Mouse (Mus musculus) lung, adult 2 months (tissue): ENCODE measurements at regions not wholly inside any gene's neighbourhood (a gene's known extent, or its start where the extent isn't known, plus 50 kb on each side); places are given as distances from the start of the nearest gene placed in this dataset.

ENCODE experiments used
- CTCF ChIP-seq: fragments of 200-500 bp; IDR thresholded peaks from 2 replicates; pipeline ENCODE4 v1.5.1; 2011; ENCODE audit warnings: mild to moderate bottlenecking, low read length, control low read depth; ENCODE audit not compliant: insufficient read depth
- POLR2A ChIP-seq: fragments of 200-500 bp; IDR thresholded peaks from 2 replicates; pipeline ENCODE4 v1.6.1; 2011; ENCODE audit warnings: low read depth, mild to moderate bottlenecking, control low read depth, low read length, borderline replicate concordance; ENCODE audit errors: extremely low read depth

DNA sequence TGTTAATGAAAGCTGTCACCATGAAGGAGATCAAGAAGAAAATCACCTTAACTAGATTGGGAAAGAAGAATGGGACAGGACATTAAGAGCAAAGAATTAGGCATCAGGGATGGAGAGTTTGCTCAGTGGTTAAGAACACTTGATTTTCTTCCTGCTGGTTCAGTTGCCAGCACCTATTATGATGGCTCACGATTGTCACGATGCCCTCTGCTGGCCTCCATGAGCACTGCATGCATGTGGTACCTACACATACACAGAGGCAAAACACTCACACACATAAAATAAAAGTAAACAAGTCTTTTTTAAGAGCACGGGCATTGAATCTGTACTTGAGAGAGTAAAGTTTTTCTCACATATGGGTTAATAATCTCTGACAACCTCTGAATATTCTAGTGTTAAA, 88.1 kb upstream of the Elac2 start:
- TF ChIP-seq POLR2A, result no peak
- TF ChIP-seq CTCF, result peak; percentile 65
